Mouse (Mus musculus): ENCODE data around the gene Lrrc7.

Gene Lrrc7

GRCm38 (mm10) chr3:158362091-158362490, 199.9 kb downstream of the Lrrc7 start:
- DNase-seq = no peak

GRCm38 (mm10) chr3:158356706-158357105, 205.3 kb downstream of the Lrrc7 start:
- DNase-seq = no peak

GRCm38 (mm10) chr3:158356194-158356593, 205.8 kb downstream of the Lrrc7 start:
- DNase-seq = no peak

GRCm38 (mm10) chr3:158340808-158341207, 221.2 kb downstream of the Lrrc7 start:
- DNase-seq = no peak

GRCm38 (mm10) chr3:158330085-158330484, 231.9 kb downstream of the Lrrc7 start:
- DNase-seq = no peak

GRCm38 (mm10) chr3:158310391-158310790, 251.6 kb downstream of the Lrrc7 start:
- no peak for DNase-seq

- no peak for DNase-seq
These were observed 254.6 kb downstream of the Lrrc7 start for GRCm38 (mm10) chr3:158307415-158307814.

- no peak for DNase-seq
These were observed 263.3 kb downstream of the Lrrc7 start for GRCm38 (mm10) chr3:158298732-158299131.

GRCm38 (mm10) chr3:158295041-158295440, 267.0 kb downstream of the Lrrc7 start:
- peak; percentile 17 for DNase-seq

GRCm38 (mm10) chr3:158284431-158284830, 277.6 kb downstream of the Lrrc7 start:
- DNase-seq = no peak

GRCm38 (mm10) chr3:158278631-158279030, 283.4 kb downstream of the Lrrc7 start:
- DNase-seq = peak; percentile 14

- DNase-seq = no peak
These were observed 289.3 kb downstream of the Lrrc7 start for GRCm38 (mm10) chr3:158272700-158273099.

- DNase-seq = no peak
These were observed 291.1 kb downstream of the Lrrc7 start for GRCm38 (mm10) chr3:158270887-158271286.

GRCm38 (mm10) chr3:158252576-158252975, 309.4 kb downstream of the Lrrc7 start:
- DNase-seq = no peak

- no peak for DNase-seq
These were observed 314.3 kb downstream of the Lrrc7 start for GRCm38 (mm10) chr3:158247672-158248071.

GRCm38 (mm10) chr3:158210657-158211056, 351.4 kb downstream of the Lrrc7 start:
- DNase-seq = no peak

- DNase-seq = peak; percentile 16
These were observed 352.0 kb downstream of the Lrrc7 start for GRCm38 (mm10) chr3:158210026-158210425.

- DNase-seq = no peak
These were observed 354.2 kb downstream of the Lrrc7 start for GRCm38 (mm10) chr3:158207840-158208239.

- no peak for DNase-seq
These were observed 359.2 kb downstream of the Lrrc7 start for GRCm38 (mm10) chr3:158202776-158203175.

- no peak for DNase-seq
These were observed 366.6 kb downstream of the Lrrc7 start for GRCm38 (mm10) chr3:158195426-158195825.

GRCm38 (mm10) chr3:158193229-158193628, 368.8 kb downstream of the Lrrc7 start:
- no peak for DNase-seq

- no peak for DNase-seq
These were observed 386.9 kb downstream of the Lrrc7 start for GRCm38 (mm10) chr3:158174880-158175735.

GRCm38 (mm10) chr3:158169180-158169579, 392.8 kb downstream of the Lrrc7 start:
- no peak for DNase-seq

- DNase-seq = no peak
These were observed 393.6 kb downstream of the Lrrc7 start for GRCm38 (mm10) chr3:158168454-158168853.

GRCm38 (mm10) chr3:158165004-158165403, 397.0 kb downstream of the Lrrc7 start:
- DNase-seq = no peak
